Mouse (Mus musculus): ENCODE results near the gene Hacd3.

DNA sequence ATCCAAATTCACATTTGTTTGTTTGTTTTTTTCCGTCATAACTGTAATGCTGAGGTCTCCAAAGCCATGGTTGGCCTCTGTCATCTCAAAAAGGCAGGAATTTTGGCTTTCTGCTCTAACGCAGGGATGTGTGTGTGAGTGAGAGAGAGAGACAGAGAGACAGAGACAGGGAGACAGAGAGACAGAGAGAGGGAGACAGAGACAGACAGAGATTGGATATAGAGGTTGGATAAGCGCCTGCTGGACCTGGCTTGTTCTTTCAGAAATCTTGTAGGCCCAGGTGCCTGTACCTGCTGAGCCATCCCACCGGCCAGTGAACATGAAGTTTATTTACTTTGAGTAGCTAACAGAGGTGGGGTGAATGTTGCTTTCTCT, 10.4 kb upstream of the Hacd3 start:
- TF ChIP-seq CTCF (conservative IDR thresholded peaks at IDR 0.05; ENCODE audit: low read length): no peak; the same call in 1 of the 2 replicates
- no peak for TF ChIP-seq NANOG (IDR thresholded peaks at IDR 0.05; ENCODE audit: borderline replicate concordance, low read length)
- TF ChIP-seq POU5F1 (IDR thresholded peaks at IDR 0.05; ENCODE audit: borderline replicate concordance, low read length): no peak

All from E14TG2a.4 (cell line).